Mouse (Mus musculus): ENCODE data around the gene Slx4. TPM values are rescaled to one million over a fixed set of nuclear protein-coding genes. Genes with fewer than 3 reads are reported as not detected.
"Not testable (repeated sequence)": the region's sequence is repeated elsewhere in the genome, so short reads cannot be mapped to it uniquely, and the experiment has no call there.

Gene Slx4
- total RNA-seq (2021), result 10 to 100 TPM; 18.1 to 53.9 TPM
- long read RNA-seq, experiment 1, partial matches to known transcripts, result 2 of 2 reads
- long read RNA-seq, experiment 1, other reads (novel, unspliced or antisense), result 0 of 2 reads
- long read RNA-seq, experiment 2, partial matches to known transcripts, result 1 of 3 reads
- long read RNA-seq, experiment 2, other reads (novel, unspliced or antisense), result 2 of 3 reads

DNA sequence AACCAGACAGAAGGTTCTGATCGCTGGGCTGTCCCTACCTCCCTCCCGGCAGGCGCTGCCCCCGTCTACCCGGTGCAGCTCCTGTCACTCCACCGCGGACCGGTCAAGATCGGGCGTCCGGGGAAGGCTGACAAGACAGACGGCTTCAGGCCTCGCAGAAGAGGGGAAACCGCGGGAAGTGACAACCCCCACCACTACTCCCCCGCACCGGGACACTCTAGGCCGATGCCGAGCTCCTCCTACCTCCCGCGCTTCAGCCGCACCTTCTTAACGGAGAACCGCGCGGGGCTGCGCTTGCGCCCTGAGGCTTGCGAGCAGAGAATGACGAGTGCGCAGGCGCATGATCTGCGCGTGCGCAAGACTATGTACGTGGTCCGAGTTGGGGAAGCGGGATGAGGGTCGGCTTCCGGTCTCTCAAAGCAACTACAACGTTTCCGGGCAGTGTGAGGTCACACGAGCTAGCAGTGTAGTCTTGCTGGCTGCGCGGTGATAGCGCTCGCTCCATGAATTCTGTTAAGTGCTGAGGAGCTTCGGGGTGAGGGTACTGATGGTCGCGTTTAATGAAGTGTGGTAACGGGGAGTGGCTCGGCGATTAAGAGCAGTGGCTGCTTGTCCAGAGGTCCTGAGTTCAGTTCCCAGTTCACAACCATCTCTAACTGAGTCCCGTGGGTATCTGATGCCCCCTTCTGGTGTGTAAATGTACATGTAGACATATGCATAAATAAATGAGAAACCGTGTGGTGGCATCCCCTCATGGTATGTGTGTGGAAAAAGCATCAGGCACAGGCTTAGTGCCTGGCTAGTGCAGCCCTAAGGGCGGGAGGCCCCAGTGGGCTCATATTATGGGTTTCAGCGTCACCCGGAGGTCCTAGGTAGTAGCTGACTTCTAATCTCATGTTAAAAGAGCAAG lies at the start of gene Slx4:
Gene Slx4 (minus strand): TSS at position 282 of the 910 bp plus-strand sequence.
- peak; percentile 96 for DNase-seq

DNA sequence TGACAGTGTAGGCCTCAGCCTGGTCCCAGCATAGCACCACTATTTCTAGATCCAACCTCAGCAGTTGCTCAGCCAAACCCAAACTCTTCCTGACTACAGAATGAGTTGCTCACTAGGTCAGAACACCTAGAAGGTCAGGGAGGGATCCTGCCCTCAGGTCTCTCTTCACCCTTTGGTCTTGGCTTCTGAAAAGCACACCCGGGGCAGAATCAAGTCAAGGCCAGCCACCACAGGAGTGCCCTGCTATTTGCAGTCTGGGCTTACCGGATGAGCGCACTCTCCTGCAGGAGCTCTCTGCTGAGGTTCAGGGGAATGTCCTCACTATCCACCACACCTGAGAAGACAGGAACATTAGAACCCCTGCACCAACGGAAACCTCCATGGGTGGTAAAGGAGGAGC lies 49.0 kb upstream of the Slx4 start:
- DNase-seq, result no peak

DNA sequence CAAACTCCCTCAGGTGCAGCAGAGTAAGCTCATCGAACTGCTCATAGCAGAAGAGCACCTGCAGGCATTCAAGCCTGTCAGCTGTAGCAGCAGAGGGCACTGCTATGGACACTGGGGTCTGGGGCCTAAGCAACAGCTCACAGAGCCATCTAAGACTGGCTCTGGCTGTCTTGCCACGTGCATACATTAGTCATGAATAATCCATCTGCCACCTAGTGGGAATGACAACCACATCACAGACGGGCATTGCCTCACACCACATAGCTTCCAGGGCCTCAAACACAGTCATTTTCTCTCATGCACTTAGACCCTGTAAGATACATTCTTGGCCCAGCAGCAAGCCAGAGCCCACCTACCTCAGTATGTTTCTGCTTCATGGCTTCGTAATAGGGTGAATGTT lies 42.0 kb upstream of the Slx4 start:
- no peak for DNase-seq

DNA sequence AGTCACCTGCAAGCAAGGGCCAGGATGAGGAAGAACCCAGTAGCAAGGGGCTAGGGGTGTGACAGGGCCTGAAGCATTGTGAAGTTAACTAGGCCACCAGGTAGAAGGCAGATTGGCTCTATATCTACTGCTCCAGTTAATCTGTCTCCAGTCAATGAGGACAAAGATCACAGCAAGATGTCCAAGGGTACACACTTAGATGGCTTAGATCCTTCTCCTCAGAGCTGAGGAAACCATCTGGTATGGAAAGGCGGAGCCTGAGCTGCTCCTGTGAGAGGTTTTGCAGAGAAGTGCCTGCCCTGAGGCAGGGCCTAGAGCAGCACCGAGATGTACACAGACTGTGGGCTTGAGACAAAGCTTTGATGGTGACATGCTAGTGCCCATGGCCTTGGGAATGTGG lies 40.5 kb upstream of the Slx4 start:
- peak in 1 of 2 experiments; percentile 43 for DNase-seq

DNA sequence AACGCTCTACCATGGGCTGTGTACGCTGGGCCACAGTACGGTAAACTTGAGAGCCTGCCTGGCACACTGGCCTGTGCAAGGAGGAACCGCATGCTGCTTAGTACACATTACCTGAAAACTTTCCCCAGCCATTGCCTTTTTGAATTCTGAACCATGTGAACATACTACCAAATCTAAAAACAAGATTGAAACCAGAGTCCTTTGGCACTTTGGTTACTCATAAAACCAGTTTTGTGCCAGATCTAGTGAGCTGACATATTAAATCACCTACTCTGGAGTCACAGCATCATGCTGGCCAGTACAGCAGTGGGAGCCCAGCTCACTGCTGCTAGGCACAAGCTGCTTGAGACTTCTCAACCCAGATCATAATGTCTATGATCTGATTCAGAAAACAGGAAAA lies 38.1 kb upstream of the Slx4 start:
- DNase-seq, result no peak

DNA sequence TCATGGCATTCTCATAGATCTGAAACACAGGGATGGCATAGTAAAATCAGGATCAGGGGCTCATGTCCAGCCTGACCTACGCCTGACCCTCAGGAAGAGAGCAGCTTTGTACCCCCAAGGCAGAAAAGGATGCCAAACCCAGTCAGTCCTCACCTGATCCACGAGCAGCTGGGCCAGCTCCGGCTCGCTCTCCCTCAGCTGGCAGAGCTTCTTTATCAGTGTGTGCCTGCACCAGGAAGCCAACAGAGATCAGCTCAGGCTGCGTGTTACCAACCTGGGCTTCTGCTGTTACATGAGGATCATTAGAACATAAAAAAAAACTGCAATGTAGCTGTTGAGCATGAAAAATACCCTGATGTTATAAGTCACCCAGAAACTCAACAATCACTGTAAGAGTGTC lies 36.6 kb upstream of the Slx4 start:
- no peak for DNase-seq

DNA sequence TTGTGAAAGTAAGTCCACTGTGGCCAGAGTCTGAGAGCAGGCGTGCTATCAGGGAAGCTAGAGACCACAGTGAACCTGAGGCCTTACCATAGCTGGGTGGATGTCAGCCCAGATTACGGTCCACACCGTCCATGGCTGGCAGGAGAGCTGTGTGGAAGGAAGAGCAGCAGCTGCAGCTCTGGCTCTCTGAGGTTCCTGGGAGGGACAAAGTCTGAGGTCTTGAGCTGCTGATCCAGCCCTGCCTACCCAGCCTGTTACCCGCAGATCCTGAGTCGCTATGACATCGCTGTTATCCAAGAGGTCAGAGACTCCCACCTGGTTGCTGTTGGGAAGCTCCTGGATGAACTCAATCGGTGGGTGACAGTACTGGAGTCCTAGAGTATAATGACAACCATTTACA lies 34.1 kb upstream of the Slx4 start:
- DNase-seq, result no peak

DNA sequence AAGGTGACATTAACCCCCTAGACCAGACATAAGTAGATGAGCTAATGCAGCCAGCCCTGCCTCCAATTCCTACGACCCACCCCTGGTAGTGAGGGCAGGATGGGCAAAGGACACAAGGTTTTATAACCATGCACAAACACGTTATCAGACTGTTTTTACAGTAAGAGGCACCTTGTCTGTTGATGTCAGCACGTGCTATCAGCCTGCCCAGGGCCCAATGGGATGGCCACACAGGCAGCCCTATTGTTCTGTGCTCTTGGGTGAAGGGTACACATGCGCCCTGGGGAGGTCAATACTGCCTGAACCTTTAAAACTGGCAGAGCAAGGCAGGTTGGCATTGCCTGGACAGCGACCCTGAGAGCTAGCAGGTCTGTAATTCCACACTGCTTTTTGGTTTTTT lies 33.2 kb upstream of the Slx4 start, which contains the start of gene Dnase1:
Gene Dnase1 (plus strand): TSS at position 136 of the 400 bp plus-strand sequence.
- no peak for DNase-seq

DNA sequence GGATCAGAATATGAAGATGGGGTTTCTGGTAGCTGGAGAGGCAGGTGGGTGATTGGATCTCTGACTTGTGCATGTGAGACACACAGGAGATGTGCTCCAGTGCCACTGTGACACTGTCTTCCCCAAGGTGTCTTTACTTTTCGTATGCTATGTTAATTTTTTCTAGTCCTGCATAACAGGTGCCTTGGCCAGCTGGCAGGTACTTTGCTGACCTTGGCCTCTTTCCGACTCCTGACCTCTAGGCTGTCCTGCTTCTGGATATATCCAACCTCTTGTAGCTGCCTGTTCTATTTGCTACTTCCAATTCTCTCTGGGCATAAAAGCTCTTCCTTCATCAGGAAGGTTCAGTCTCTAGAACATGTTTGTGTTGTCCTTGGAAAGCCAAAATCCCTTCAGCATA lies 32.0 kb upstream of the Slx4 start:
- no peak for DNase-seq

DNA sequence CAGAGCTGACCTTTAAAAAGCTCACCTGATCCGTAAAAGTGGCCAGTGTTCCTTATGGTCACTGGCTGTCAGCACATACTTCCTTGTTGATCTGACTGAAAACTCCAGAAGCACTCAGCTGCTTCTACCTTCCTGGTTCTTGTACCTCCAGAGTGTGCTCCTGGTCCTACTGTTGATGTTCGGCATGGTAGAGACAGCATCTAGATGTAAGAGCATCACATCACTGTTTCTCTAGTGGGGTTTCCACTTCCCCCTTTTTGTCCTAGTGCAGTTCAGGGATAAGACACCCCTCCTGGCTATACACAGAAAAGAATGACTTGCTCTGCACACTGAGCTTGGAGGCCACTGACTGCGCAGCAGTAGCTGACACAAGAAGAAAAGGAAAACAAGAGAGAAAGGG lies 30.9 kb upstream of the Slx4 start:
- DNase-seq, result no peak

DNA sequence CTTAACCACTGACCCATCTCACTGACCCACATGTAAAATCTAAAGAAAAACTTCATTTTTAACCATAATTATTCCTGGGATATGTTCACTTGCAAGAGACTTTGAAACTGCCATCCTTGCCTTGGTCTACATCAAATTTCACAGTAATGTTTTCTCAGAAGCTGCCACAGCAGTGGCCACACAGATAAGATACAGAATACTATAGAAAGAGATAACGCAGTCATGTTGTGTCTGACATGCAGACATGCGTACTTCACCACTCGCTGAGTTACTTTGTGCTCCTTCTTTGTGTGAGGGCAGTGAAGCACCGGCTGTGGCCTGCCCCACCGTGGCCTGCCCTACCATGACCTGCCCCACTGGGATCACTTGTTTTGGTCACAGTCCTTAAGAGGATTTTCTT lies 30.4 kb upstream of the Slx4 start:
- no peak for DNase-seq

DNA sequence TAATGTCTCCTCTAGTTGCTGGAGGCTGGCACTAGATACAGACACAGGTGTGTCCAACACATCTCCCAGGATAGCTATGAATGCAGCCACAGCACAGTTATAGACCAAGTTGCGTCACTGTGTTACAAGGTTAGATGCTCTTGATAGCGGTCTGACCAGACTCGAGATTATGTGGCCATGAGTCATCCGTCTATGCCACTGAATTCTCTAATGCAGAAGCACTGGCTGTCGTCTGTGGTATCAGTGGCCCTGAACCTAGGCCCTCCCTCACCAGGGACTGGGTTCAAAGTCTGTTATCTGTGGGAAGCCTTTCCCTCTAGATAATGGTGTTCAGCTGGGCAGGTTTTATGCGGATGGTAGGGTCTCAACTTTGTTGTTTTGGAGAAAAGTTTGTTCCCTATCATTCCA lies 28.8 kb upstream of the Slx4 start:
- DNase-seq, result peak; percentile 63 to 68

DNA sequence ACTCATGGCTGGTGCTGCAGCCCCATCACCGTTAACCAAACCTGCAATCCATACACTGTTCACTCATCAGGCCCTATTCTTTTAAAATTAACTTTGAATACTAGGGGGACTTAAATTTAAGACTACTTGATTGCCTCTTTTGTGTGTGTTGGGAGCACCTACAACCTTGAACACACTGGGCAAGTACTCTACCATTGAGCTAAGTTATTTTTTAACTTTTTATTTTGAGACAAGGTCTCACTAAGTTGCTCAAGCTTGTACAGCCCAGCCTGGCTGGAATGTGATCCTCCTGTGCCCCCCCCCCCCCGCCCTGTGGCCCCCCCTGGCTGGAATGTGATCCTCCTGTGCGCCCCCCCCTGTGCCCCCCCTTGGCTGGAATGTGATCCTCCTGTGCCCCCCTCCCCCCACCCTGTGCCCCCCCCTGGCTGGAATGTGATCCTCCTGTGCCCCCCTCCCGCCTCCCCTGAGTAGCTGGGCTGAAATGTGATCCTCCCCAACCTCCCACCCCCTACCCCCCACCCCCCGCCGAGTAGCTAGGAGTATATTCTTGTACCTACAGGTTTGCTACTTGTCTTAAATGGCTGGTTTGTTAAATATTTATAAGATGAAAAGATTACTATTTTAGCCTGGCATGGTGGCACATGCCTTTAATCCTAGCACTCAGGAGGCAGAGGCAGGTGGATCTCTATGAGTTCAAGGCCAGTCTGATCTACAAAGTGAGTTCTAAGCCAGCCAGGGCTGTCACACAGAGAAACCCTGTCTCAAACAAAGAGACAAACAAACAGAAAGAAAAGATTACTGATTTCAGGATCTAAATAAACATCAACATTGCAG lies 28.1 kb upstream of the Slx4 start:
- no peak for DNase-seq

DNA sequence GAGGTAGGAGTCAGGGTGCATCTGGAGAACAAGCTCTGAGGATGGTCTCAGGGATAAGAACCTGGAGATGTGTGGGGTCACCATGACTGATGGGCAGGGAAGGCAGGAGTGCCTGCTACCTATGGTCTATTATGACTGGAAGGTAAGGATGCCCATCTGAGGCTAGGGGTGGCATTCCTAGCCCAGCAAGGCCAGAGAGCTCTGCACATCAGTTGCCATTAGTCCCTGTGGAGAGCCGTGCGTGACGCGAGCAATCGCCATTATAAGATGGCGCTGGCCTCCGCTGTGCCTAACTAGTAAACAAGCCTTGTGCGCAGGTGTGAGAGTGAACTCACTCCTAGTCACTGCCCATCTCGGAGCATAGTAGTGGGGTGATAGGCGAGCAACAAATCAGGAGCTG lies 26.9 kb upstream of the Slx4 start:
- DNase-seq, result no peak

DNA sequence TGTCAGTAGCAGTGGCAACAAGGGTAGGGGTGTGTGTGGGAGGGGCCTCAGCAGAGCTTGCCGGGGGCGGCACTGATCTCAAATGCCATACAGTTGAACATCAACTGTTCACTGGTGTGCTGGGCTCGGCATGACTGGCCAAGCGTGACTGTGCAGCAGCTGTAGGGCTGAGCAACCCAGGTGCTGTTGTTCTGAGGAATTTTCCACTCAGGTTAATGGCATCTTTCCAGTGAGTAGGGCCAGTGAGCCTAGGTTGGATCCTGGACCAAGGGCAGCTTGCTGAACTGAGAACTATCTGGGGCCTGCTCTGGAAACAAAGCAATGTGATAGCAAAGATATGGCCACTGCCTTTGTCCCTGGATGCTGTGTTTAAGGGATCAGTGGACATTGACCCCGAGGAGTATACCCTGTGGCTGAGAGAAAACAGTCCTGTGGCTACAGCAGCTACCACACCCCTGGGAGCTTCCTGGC lies 25.8 kb upstream of the Slx4 start:
- no peak for DNase-seq

DNA sequence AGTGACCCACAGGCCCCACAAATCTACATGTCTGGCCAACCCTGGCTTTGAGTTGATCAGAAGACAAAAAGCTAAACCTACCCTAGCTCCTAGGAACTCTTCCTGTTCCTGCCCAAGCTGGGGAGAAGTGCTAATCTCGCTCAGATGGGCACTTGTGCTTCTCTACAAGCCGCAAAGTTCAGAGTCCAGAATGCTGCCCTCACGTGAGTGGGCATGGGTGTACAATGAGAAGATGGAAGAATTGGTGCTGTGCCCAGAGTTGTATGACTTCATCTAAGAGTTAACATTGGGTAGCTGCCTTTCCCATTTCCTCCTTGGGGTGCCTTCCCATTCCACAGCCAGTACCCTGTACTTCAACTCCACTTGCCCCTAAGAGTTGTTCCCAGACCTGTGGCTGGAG lies 23.6 kb upstream of the Slx4 start:
- no peak for DNase-seq

DNA sequence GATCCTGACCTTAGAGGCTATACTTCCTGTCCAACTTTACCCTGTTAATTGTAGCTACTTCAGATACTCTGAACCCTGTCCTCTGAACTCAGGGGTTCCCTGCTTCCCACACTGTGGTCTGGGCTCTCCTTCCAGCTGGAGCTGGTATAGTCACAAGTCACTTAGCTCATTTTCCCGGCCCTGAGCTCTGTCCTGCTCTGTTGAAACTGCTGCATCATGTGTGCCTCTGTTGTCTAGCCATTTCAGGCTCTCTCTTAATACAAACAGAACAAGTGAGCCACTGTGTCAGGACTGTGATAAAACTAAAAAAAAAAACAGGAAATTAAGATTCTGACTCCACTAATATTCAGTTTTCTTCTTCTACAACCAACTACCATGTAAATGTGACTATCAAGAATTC lies 23.1 kb upstream of the Slx4 start:
- DNase-seq, result no peak

DNA sequence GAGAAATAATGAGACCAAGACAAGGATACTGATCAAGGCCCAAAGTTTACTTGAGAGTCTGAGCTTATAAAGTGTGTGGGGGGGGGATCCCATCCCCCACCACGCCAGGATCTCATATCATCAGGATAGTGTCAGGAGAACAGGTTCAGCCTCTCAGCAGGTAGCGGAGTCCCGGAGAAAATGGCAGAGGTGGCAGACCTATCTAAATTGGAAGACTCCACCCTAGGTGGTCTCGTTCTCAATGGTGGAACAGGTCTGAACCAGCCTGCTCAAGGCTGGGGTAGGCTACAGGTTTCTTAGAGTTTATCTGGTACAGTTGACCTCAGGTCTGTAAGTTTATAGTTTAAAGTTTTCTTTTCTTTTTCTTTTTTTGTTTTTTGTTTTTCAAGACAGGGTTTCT lies 19.1 kb upstream of the Slx4 start:
- no peak for DNase-seq

DNA sequence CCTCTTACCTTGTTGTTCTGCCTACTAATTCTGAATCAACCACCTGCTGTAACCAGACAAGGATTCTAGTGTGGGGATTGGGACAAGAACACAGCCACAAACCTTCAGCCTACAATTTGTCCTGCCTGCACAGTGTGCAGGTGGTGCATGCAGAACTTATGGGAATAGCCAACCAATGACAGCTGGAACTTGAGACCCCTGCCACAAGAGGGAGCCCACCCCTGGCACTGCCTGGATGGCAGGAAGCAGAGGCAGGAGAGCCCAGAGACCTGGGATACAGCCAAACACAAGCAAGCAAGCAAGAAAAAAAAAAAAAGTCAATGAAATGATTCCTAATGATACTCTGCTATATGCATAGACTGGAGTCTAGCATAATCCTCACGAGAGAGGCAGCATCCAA lies 17.7 kb upstream of the Slx4 start:
- DNase-seq, result no peak

DNA sequence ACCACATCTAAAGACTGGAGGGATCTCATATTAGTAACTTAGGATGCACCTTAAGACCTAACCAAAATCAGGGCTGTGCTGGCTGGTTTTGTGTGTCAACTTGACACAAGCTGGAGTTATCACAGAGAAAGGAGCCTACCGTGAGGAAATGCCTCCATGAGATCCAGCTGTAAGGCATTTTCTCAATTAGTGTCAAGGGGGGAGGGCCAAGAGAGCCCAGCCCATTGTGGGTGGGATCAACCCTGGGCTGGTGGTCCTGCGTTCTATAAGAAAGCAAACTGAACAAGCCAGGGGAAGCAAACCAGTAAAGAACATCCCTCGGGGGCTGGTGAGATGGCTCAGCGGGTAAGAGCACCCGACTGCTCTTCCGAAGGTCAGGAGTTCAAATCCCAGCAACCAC lies 13.9 kb upstream of the Slx4 start:
- DNase-seq, result not testable (repeated sequence)

DNA sequence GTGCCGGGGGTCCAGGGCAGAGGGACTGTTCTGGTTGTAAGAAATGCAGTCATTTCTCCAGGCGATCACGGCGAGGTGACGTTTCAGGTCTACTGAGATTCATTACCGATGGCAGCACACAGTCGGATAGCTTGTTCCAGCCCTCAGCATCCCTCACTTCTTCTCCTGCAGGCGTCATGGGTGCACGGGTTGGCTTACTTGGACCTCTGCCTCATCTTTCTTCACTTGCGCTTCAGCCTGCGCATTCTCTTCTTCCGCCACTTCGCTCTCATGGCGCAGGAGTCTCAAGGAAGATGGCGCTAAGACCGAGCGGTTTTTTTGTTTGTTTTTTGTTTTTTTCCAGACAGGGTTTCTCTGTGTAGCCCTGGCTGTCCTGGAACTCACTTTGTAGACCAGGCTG lies 13.2 kb upstream of the Slx4 start:
- not testable (repeated sequence) for DNase-seq

DNA sequence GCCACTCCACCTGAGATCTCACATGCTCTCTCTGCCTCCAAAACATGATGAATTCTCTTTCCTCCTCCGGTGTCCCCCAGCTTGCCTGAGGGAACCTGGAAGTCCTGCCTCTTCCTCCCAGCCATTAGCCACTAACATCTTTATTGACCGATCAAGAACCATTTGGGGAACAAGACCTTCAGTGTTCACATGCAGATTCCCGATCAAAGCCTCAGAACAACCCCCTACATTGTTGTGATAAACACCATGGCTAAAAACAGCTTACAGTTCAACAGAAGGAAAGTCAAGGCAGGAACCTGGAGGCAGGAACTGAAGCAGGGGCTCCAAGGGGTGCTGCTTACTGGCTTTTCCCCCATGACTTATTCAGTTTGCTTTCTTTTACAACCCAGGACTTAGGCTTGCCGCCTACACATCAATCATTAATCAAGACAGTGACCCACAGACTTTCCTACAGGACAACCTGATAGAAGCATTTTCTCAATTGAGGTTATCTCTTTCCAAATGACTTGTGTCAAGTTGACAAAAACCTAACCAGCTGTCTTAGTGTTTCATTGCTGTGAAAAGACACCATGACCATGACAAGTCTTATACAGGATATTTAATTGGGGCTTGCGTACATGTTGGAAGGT lies 10.6 kb upstream of the Slx4 start:
- no peak for DNase-seq
